Mouse (Mus musculus) embryonic facial prominence, embryonic 12.5 days (tissue): ENCODE measurements around the gene Sema6d. TPM values are rescaled to one million over a fixed set of nuclear protein-coding genes. Genes with fewer than 3 reads are reported as not detected.

ENCODE experiments used
- ATAC-seq: fragments of 200-750 bp; cut with Nextera tagmentation; 2 replicates; pipeline ENCODE4 v1.8.0; 2017; ENCODE audit not compliant: insufficient number of reproducible peaks, insufficient read depth, low FRiP score, low TSS enrichment
- H3K27ac ChIP-seq: fragments of 300-500 bp; sonication (generic); 2 replicates; pipeline ENCODE4 v1.5.1; 2016; ENCODE audit warnings: mild to moderate bottlenecking
- H3K27me3 ChIP-seq: fragments of 300-500 bp; sonication (generic); 2 replicates; pipeline ENCODE4 v1.6.1; 2016; ENCODE audit warnings: mild to moderate bottlenecking, moderate library complexity
- H3K36me3 ChIP-seq: fragments of 300-500 bp; sonication (generic); 2 replicates; pipeline ENCODE4 v1.6.1; 2016; ENCODE audit warnings: mild to moderate bottlenecking
- H3K4me1 ChIP-seq: fragments of 300-500 bp; sonication (generic); 2 replicates; pipeline ENCODE4 v1.6.1; 2016
- H3K4me2 ChIP-seq: fragments of 300-500 bp; sonication (generic); replicated peaks from 2 replicates; pipeline ENCODE4 v1.6.1; 2016; ENCODE audit warnings: mild to moderate bottlenecking, moderate library complexity
- H3K4me3 ChIP-seq: fragments of 300-500 bp; sonication (generic); 2 replicates; pipeline ENCODE4 v1.5.1; 2016; ENCODE audit warnings: mild to moderate bottlenecking
- H3K9ac ChIP-seq: fragments of 300-500 bp; sonication (generic); 2 replicates; pipeline ENCODE4 v1.6.1; 2016; ENCODE audit warnings: mild to moderate bottlenecking, moderate library complexity
- H3K9me3 ChIP-seq: fragments of 300-500 bp; sonication (generic); 2 replicates; pipeline ENCODE4 v1.6.1; 2016; ENCODE audit warnings: mild to moderate bottlenecking, moderate library complexity
- WGBS: fragments of 180-500 bp; shearing (Covaris S2); methylation state at CpG from one replicate; pipeline ENCODE4 v1.1.7; 2016; 5-methylcytosine and 5-hydroxymethylcytosine counted together
- polyA plus RNA-seq: library from polyadenylated mRNA; unstranded; fragments of >200 nt; fragmentation: Nextera tagmentation; extraction: Ambion mirVana; gene quantifications from 2 replicates; pipeline ENCODE4 v1.2.1, GENCODE M21; 2016

Gene Sema6d
- polyA plus RNA-seq, 1 experiment from 2014 or later, result 12.8 TPM

DNA sequence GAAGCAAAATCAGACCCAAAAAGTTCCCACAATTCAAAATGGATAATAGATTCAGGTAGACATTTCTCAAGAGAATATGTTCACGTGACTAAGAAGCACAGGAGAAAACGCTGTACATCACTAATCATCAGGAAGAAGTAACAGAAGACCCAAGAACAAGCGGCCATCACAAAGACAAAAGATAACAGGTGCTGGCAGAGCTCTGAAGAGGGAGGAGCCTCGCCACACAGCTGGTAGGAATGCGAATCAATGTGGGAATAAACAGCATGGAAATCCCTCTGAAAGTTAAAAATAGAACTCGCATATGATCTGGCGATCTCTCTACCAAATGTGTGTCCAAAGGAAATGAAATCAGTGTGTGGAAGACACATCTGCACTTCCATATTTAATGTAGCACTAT is 493.8 kb downstream of the Sema6d start:
- no peaks in the 10 kb centered on the region for H3K36me3 ChIP-seq
- H3K4me2 ChIP-seq, result no peak overlapping the region
- WGBS, result 76% methylated on average over 7 of the region's 7 CpGs
- no peak for ATAC-seq
- no peaks in the 10 kb centered on the region for H3K9me3 ChIP-seq
- no peak overlapping the region for H3K9ac ChIP-seq
- H3K27me3 ChIP-seq, result no peaks in the 10 kb centered on the region
- H3K4me1 ChIP-seq, result no peaks in the 10 kb centered on the region
- no peak overlapping the region for H3K27ac ChIP-seq
- no peak overlapping the region for H3K4me3 ChIP-seq

DNA sequence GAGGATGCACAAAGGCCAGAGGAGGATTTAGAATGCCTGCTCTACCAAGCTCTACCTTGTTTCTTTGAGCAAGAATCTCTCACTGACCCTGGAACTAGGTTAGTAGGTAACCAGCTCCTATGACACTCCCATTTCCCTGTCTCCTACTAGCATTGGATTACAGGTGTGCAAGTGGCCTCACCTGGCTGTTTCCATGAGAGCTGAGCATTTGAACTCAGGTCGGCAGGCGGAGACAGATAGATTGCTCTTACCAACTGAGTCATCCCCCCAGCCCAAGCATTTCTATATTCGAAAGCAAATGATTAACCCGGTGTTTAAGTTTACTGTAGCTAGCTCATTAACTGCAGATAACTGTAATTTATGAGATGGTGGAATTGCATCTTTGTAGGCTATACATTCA is 503.0 kb downstream of the Sema6d start:
- ATAC-seq, result no peak
- no peak overlapping the region for H3K4me2 ChIP-seq

DNA sequence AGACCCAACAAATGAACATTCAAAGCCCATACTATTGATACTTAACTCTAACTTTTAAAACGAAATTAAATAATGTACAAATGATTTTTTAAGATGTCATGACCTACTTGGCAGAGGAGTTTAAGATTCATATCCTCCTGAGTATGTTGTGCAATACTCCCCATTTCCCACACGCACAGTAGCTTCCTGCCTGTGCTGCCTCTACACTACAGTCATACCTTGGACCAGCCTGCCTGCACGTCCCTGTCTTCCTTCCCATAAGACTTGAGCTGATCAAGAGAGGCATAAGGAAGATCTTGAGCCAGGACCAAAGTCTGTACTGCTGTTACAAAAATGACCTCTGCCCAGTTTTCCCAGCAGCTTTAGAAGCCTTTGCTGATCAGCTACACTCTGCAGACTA is 509.2 kb downstream of the Sema6d start:
- Histone ChIP-seq H3K4me1 (no peaks in the 10 kb centered on the region), H3K27ac (no peak overlapping the region), H3K4me3 (no peak overlapping the region), H3K36me3 (no peaks in the 10 kb centered on the region), H3K4me2 (no peak overlapping the region), H3K27me3 (no peaks in the 10 kb centered on the region), H3K9ac (no peak overlapping the region), H3K9me3 (no peaks in the 10 kb centered on the region)
- WGBS, result 79% methylated on average over 3 of the region's 3 CpGs
- no peak for ATAC-seq

More for the DNA sequence above, 503.0 kb downstream of the Sema6d start:
- H3K9ac ChIP-seq, result no peak overlapping the region
- no peak overlapping the region for H3K27ac ChIP-seq
- no peaks in the 10 kb centered on the region for H3K36me3 ChIP-seq
- whole genome bisulfite sequencing, result 95% methylated on average over 4 of the region's 4 CpGs
- H3K9me3 ChIP-seq, result no peaks in the 10 kb centered on the region
- no peaks in the 10 kb centered on the region for H3K4me1 ChIP-seq
- H3K4me3 ChIP-seq, result no peak overlapping the region
- H3K27me3 ChIP-seq, result no peaks in the 10 kb centered on the region

DNA sequence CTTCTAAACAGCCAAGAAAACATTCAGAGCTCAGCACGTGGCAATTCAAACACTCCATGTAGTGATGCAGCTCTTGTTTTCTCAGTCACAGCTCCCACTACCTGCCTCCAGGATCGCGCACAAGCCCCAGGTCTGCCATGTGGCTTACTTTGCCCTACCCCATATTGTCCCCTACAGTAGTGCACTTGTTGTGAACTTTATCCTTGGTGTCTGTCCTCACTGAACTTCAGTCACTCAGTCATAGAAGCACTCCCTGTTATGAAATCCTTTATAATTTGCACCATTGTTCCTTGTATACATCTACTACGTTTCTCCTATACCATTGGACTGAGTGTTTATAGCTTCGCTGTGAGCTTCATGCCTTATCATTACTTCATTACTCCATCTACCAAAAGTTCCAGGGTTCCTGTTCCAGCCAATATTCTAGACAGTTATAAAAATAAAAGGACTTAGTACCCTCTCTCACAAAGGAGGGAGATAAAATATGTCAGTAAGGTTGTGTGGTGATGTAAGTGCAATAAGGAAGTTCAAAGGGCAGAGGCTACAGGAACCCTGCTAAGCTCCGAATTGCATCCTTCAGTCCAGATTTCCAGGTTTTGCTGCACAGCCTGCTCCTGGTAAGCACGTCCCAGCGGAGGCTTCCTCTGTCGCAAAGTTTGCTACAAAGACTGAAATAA is 512.1 kb downstream of the Sema6d start:
- Histone ChIP-seq H3K4me3 (no peak overlapping the region), H3K36me3 (no peaks in the 10 kb centered on the region), H3K27ac (no peak overlapping the region), H3K27me3 (no peaks in the 10 kb centered on the region), H3K9ac (no peak overlapping the region), H3K4me1 (no peaks in the 10 kb centered on the region), H3K9me3 (no peaks in the 10 kb centered on the region), H3K4me2 (no peak overlapping the region)
- 71% methylated on average over 9 of the region's 9 CpGs for WGBS
- no peak for ATAC-seq

DNA sequence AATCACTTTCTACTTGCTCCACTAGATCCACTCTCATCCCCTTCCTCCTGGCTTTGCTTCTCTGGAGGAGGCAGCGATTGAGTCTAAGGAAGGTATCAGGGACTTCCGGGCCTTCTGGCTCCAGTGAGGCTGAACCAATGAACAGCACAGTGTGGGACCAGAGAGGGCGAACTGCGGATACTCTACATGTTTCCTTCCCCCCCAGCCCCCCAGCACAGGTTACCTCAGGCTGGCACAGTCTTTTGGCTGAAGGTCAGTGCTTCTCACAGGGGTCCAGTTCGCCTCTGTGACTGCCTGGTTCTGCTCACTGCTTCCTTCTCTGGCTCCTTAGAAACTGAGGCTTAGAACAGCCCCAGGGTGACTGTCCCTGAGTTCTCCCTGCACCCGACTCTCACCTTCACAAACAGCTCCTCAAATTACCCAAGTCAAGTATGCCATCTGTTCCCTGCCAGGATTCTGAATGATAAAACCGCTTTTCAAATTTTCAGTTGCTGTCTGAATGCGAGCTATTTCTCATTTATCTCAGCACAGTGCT is 512.7 kb downstream of the Sema6d start:
- H3K9ac ChIP-seq, result no peak overlapping the region
- H3K27ac ChIP-seq, result no peak overlapping the region
- no peak overlapping the region for H3K4me3 ChIP-seq
- no peaks in the 10 kb centered on the region for H3K9me3 ChIP-seq
- no peak overlapping the region for H3K4me2 ChIP-seq
- peak; percentile 47; the same call in 1 of the 2 replicates for ATAC-seq
- 40% methylated on average over 8 of the region's 8 CpGs for WGBS
- no peaks in the 10 kb centered on the region for H3K36me3 ChIP-seq
- peaks cover 2% of the 10 kb centered on the region; the same call in 1 of the 2 replicates for H3K27me3 ChIP-seq
- H3K4me1 ChIP-seq, result no peaks in the 10 kb centered on the region

DNA sequence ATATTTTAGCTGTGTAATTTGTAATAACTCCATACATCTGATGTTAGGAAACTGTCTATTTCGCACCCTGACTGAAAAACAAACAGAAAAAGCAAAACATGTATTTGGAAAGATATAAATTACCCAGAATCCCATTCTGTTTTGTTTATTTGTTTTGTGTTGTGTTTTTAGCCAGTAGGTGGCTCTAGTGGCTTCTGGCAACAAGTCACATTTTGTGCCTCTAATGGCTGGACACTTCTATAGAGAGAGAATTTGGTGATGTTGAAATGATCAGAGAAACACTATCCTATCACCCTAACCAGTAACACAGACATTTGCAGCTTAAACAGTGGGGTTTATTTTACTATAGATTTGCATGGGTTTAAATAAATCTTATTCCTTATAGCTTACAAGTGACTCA is 515.6 kb downstream of the Sema6d start:
- Histone ChIP-seq H3K9ac (no peak overlapping the region), H3K4me1 (0 out of 2 replicates have a peak, but pooled peaks cover 7% of the 10 kb centered on the region), H3K27ac (no peak overlapping the region), H3K9me3 (no peaks in the 10 kb centered on the region), H3K4me2 (no peak overlapping the region), H3K27me3 (peaks cover 7% of the 10 kb centered on the region; the same call in 1 of the 2 replicates), H3K4me3 (no peak overlapping the region), H3K36me3 (no peaks in the 10 kb centered on the region)
- ATAC-seq, result no peak
- WGBS, result 80% methylated on average over 1 of the region's 1 CpGs

DNA sequence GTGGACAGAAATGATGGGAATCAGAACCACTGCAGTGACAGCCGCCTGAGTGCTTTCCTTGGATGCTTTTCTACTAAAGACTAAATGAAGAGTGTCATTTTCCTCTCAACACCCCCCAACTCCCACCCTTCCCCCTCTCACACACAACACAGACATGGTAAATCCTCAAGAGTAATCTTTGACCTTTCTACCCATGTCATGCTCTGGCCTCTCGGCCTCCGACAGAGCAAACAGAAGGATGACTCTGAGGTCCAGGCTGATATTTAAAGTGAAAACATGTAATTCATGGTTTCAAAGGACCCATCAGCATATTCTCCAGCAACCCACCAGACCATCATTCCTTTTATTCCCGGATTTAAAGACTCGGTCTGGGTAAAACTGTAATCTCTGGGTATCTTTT is 518.2 kb downstream of the Sema6d start:
- Histone ChIP-seq H3K27ac (no peak overlapping the region), H3K9me3 (no peaks in the 10 kb centered on the region), H3K4me2 (no peak overlapping the region), H3K9ac (no peak overlapping the region), H3K4me3 (no peak overlapping the region), H3K4me1 (peaks cover 14% of the 10 kb centered on the region; the same call in 1 of the 2 replicates), H3K36me3 (no peaks in the 10 kb centered on the region), H3K27me3 (peaks cover 7% of the 10 kb centered on the region; the same call in 1 of the 2 replicates)
- WGBS, result 45% methylated on average over 5 of the region's 5 CpGs
- ATAC-seq, result no peak

DNA sequence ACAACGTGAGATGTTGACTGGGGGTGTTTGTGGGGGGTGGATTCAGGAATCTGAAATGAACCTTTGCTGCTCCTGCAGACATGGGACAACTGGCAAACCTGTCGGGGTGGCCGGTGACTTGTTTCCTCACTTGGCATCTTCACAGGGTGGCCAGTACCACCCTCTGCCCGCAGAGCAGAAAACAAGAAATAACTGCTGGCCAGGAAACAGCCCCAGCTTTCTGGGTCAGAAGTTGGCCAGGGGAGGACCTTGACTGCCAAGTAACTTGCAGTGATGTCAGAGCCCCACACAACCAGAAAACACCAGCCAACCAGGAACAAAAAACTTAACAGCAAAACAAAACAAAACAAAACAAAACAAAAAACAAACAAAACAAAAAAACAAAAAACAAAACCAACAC is 518.8 kb downstream of the Sema6d start:
- no peak overlapping the region for H3K9ac ChIP-seq
- ATAC-seq, result no peak
- H3K4me2 ChIP-seq, result 0 out of 2 replicates have a peak overlapping the region, but pooled peaks have one; percentile 80
- H3K27ac ChIP-seq, result no peak overlapping the region
- no peak overlapping the region for H3K4me3 ChIP-seq
- no peaks in the 10 kb centered on the region for H3K36me3 ChIP-seq
- H3K9me3 ChIP-seq, result no peaks in the 10 kb centered on the region
- H3K4me1 ChIP-seq, result peaks cover 14% of the 10 kb centered on the region; the same call in 1 of the 2 replicates
- peaks cover 7% of the 10 kb centered on the region; the same call in 1 of the 2 replicates for H3K27me3 ChIP-seq
- WGBS, result 66% methylated on average over 4 of the region's 4 CpGs

DNA sequence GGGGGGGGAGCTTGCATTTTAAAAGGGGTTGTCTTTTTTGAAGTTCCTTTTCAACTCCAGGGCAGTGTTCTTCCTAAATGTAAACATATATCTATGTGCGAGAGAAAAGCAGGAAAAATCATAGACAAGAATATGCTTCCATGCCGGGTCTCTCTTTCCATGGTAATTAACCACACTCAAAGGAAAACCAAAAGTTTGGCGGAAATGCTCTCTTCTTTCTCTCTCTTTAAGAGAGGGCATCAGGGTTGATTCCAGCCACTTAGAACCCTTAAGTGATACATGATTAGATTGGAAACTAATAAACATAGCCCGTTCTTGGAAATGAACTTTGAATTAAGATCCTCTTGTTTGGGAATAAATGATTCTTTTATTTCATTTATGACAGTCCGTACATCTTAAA is 519.2 kb downstream of the Sema6d start:
- Histone ChIP-seq H3K27me3 (peaks cover 7% of the 10 kb centered on the region; the same call in 1 of the 2 replicates), H3K4me3 (no peak overlapping the region), H3K4me1 (peaks cover 14% of the 10 kb centered on the region; the same call in 1 of the 2 replicates), H3K27ac (no peak overlapping the region), H3K9ac (no peak overlapping the region), H3K4me2 (peak overlapping the region; percentile 80), H3K36me3 (no peaks in the 10 kb centered on the region), H3K9me3 (no peaks in the 10 kb centered on the region)
- WGBS, result 18% methylated on average over 5 of the region's 5 CpGs
- ATAC-seq, result no peak

DNA sequence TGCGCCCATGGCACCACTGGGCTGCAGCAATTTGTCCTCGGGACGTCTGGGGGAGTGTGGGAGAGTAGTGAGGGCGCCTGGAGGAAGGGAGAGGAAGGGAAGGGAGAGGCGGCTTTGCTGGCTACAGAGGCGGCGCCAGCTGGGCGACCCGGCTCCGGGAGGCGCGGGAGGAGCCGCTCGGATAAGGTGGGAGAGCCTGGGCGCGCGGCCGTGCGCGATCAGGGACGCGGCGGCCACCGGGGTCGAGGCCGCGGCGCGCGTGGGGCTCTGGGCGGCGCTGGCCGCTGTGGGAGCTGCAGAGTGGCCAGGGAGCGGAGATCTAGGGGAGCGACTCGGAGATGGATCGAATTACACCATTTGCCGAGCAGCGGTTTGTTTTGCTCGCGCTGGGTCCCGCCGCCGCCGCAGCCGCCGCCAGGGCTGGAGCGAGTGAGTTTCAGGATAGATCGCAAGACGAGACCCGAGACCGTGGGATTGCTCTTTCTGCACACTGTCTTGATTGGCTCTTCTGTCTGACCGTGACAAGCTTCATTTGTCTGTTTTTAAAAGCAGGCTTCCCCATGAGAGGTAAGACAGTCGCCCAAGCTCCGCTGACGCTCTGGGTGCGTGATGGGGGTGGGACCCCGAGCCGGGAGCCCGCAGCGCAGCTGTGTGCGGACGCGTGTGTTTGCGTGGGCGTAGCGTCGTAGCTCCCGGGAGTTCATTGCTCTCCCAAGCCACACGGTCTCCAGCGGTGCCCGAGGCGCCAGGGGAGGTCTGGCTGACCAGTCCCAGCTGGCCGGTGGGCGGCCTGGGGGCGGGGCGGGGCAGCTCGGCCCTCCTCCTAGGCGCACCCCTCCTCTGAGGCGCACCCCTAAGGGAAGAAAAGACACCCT is 520.2 kb downstream of the Sema6d start:
- Histone ChIP-seq H3K4me2 (peak overlapping the region; percentile 80), H3K9me3 (no peaks in the 10 kb centered on the region), H3K4me3 (peak overlapping the region; percentile 78), H3K36me3 (no peaks in the 10 kb centered on the region), H3K27ac (peak overlapping the region; percentile 90), H3K9ac (peak overlapping the region; percentile 77), H3K4me1 (peaks cover 14% of the 10 kb centered on the region; the same call in 1 of the 2 replicates), H3K27me3 (peaks cover 7% of the 10 kb centered on the region; the same call in 1 of the 2 replicates)
- ATAC-seq, result peak; percentile 89
- under 1% methylated on average over 78 of the region's 80 CpGs for WGBS

DNA sequence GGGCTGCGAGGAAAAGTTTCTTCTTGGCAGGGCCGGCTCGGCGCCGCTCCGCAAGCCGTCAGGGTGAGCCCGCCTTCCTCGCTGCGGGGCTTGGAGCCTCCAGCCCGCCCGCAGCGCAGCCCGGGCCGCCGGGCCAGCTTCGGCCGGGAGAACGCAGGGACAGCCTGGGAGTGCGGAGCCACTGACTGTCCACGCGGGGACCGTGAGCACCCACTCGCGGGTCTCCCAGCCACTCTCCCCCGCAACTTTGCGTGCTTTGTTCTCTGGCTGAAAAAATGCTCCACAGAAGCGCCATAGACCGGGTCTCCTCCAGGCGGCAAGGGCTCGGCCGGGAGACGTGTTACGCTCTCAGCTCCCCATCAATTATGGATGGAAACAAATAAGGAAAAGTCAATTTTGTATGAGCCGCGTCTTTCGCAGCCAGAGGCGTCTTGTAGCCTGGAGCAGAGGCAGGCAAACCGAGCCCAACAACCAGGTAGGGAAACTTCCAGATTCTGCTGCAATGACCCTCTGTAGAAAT is 520.9 kb downstream of the Sema6d start:
- ATAC-seq, result peak; percentile 67
- Histone ChIP-seq H3K4me1 (peaks cover 14% of the 10 kb centered on the region; the same call in 1 of the 2 replicates), H3K9ac (peak overlapping the region; percentile 77), H3K27ac (peak overlapping the region; percentile 90), H3K27me3 (peaks cover 7% of the 10 kb centered on the region; the same call in 1 of the 2 replicates), H3K9me3 (no peaks in the 10 kb centered on the region), H3K36me3 (no peaks in the 10 kb centered on the region), H3K4me2 (peak overlapping the region; percentile 80), H3K4me3 (peak overlapping the region; percentile 78)
- WGBS, result under 1% methylated on average over 34 of the region's 39 CpGs
